Mouse (Mus musculus): Measurements from ENCODE around the gene Gprasp2. TPM values are rescaled to one million over a fixed set of nuclear protein-coding genes. Genes with fewer than 3 reads are reported as not detected.
"Not testable (repeated sequence)": the region's sequence is repeated elsewhere in the genome, so short reads cannot be mapped to it uniquely, and the experiment has no call there.

Gprasp2 gene
- polyA plus RNA-seq (2016; fragmentation: Nextera tagmentation; extraction: Ambion mirVana) = 25.3 and 27.1 TPM in 2 replicates

DNA sequence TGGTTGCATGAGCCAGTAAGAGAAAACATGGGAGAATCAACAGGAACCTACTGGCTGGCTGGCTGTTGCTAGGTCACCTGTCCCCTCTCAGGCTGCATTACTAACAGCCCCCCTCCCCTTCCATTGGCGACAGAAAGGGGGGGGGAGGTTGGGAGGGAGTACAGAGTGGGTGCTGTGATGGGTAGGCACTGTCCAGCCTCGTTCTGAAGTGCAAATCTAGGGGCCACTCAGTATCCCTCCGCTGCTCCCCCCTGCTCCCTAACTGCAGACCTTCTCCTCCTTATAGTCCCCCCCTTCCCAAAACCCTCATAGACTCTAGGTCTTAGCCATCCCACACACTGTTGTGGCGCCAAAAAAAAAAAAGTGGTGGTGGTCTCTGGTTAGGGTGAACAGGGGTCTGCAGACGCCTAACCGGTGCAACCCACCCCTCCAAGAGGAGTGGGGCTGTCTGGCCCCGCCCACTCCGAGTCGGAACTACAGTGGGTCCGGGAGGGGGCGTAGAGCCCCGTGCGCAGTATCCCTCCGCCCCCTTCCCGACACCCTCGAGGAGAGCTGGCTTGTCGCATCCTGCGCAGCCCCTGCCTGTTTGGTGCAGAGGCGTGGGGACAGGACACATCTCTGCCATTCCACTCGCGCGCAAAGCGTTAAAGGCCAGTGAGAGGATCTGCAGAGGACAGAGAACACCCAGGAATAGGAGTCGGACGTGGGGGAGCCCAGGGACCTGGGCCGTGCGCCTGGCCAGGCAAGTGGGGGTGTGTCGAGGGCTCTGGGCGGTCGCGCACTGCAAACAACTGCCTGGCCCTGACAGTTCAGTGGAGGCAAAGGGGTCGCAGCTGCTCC is at the start of gene Gprasp2:
Gprasp2 (plus strand) TSS at position 514 of the 840 bp plus-strand sequence.
- not testable (repeated sequence) for H3K4me1 ChIP-seq; H3K36me3 ChIP-seq (replicated peaks); H3K9me3 ChIP-seq
- peak; percentile 34 for DNase-seq (ENCODE audit: extremely low spot score, low spot score)
- peak within 1 kb of the TSS; percentile 67 for H3K27ac ChIP-seq
- peak within 1 kb of the TSS; percentile 59 for H3K4me3 ChIP-seq
- H3K27me3 ChIP-seq (ENCODE audit: poor library complexity, severe bottlenecking) = peaks cover 25% of the 10 kb centered on the region
- WGBS = 25% methylated on average over 31 of the region's 32 CpGs

DNA sequence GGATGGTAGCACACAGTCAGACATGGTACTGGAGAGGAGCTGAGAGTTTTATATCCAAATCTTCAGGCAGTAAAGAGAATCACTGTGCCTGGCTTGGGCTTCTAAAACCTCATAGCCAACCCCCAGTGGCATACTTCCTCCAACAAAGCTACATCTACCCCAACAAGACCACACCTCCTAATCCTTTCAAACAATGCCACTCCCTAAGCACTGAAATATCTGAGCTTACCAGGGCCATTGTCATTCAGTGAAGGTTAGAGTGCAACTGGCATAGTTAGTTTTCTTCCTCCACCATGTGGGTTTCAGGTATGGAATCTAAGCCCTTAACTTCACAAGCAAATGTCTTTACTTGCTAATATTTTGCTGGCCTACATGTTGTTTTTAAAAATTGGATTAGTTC is 47.3 kb upstream of the Gprasp2 start:
- Histone ChIP-seq H3K27ac (no peak overlapping the region), H3K4me3 (no peak overlapping the region), H3K4me1 (no peaks in the 10 kb centered on the region), H3K9me3 (no peaks in the 10 kb centered on the region), H3K27me3 (ENCODE audit: poor library complexity, severe bottlenecking) (peaks cover 15% of the 10 kb centered on the region), H3K36me3 (replicated peaks) (no peaks in the 10 kb centered on the region)
- DNase-seq (ENCODE audit: extremely low spot score, low spot score) = no peak

DNA sequence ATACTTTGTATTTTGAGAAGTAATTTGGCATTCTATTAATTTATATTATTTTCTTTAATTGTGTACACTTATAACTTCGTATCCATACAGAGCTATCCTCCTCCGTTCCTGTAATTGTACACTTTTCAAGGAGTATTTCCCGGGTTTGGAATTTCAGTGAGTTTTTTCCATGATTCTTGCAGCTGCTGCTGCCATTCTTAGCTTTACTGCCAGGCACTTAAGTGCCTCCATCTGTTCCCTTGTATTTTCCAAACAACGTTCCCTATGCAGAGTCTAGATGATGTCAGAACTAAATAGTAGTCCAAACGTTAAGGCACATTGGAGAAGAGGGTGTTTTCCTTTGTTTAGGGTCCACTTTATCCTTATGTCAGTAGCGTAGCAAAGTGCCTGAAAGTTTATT is 46.5 kb upstream of the Gprasp2 start:
- H3K9me3 ChIP-seq = no peaks in the 10 kb centered on the region
- H3K4me1 ChIP-seq = no peaks in the 10 kb centered on the region
- no peaks in the 10 kb centered on the region for H3K36me3 ChIP-seq (replicated peaks)
- DNase-seq (ENCODE audit: extremely low spot score, low spot score) = no peak
- H3K27me3 ChIP-seq (ENCODE audit: poor library complexity, severe bottlenecking) = peaks cover 15% of the 10 kb centered on the region
- WGBS = 90% methylated on average over 6 of the region's 6 CpGs
- no peak overlapping the region for H3K4me3 ChIP-seq
- H3K27ac ChIP-seq = no peak overlapping the region

- Histone ChIP-seq H3K27ac (peak overlapping the region; percentile 82), H3K27me3 (ENCODE audit: poor library complexity, severe bottlenecking) (peaks cover 21% of the 10 kb centered on the region; the same call in 1 of the 2 replicates), H3K4me3 (peak overlapping the region; percentile 64), H3K36me3 (replicated peaks) (peaks cover 21% of the 10 kb centered on the region)
- H3K9me3 ChIP-seq, H3K4me1 ChIP-seq: not testable (repeated sequence)
- peak; percentile 51 for DNase-seq (ENCODE audit: extremely low spot score, low spot score)
- 12% methylated on average over 24 of the region's 27 CpGs for WGBS
These were observed 43.1 kb upstream of the Gprasp2 start for GRCm38 (mm10) chrX:135795591-135796304.

DNA sequence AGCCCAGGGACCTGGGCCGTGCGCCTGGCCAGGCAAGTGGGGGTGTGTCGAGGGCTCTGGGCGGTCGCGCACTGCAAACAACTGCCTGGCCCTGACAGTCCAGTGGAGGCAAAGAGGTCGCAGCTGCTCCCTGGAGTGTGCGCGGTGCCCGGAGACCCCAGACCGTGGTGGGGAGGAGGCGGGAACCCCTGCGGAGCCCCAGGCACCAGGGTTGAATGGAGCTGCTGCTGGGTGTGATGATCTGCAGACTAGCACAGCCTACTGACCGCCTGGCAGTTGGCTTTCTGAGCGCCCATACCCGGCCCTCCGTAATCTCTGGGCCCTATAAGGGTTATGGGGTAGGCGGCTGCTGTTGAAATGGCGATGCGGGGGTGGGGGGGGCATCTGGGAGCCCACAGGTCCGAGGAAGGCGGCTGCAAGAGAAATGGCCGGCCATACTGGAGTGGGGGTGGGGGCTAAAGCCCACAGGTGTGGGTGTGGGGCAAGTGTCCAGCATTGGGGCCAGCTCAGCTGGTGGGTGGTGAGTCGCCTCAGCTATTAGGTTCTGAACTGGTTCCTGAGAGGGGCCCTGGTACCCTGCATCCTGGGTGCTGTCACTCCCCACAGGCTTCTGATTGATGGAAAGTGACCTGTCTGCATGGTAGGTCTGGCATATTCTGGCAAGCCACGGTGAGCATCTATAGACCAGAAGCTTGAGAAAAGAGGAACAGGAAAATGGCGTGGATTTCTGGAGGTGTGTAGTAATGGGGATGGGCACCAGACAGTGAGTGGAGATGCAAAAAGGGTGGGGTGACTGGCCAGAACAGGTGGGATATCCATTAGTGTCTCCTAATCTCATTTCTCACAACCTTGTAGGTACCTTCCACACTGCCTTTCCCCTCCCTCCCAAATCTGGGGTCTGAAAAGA is 42.3 kb upstream of the Gprasp2 start:
- H3K4me1 ChIP-seq, H3K9me3 ChIP-seq: not testable (repeated sequence)
- WGBS = 27% methylated on average over 26 of the region's 26 CpGs
- peaks cover 29% of the 10 kb centered on the region for H3K36me3 ChIP-seq (replicated peaks)
- peak overlapping the region; percentile 82 for H3K27ac ChIP-seq
- peak overlapping the region; percentile 64 for H3K4me3 ChIP-seq
- peak; percentile 16 for DNase-seq (ENCODE audit: extremely low spot score, low spot score)
- H3K27me3 ChIP-seq (ENCODE audit: poor library complexity, severe bottlenecking) = peaks cover 21% of the 10 kb centered on the region; the same call in 1 of the 2 replicates

DNA sequence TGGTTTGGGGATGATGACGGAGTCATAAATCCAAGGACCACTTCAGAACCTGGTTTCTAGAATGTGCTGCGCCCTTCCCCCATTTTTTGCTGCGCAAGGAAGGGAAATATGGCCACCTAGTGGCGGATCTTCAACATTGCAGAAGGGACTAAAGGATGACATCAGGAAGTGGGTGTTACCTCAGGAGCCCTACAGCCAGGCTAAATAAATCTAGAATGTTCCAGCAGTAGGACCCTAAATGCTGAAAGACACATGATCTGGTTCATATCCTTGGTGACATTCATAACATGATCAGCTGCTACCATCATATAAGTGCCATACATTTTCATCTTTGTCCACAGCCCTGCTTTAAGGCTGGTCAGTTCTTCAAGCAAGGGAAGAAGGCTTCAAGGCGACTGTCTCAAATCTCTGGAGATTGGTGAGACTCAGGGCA is 41.6 kb upstream of the Gprasp2 start, which contains the start of gene Bhlhb9:
Bhlhb9 (plus strand) TSS at position 383 of the 433 bp plus-strand sequence.
- H3K27me3 ChIP-seq (ENCODE audit: poor library complexity, severe bottlenecking) = peaks cover 28% of the 10 kb centered on the region
- H3K27ac ChIP-seq = peak within 1 kb of the TSS; percentile 82
- H3K36me3 ChIP-seq (replicated peaks) = peaks cover 35% of the 10 kb centered on the region
- H3K9me3 ChIP-seq, H3K4me1 ChIP-seq: not testable (repeated sequence)
- DNase-seq (ENCODE audit: extremely low spot score, low spot score) = peak; percentile 14
- peak within 1 kb of the TSS; percentile 64 for H3K4me3 ChIP-seq
- 35% methylated on average over 4 of the region's 5 CpGs for WGBS

DNA sequence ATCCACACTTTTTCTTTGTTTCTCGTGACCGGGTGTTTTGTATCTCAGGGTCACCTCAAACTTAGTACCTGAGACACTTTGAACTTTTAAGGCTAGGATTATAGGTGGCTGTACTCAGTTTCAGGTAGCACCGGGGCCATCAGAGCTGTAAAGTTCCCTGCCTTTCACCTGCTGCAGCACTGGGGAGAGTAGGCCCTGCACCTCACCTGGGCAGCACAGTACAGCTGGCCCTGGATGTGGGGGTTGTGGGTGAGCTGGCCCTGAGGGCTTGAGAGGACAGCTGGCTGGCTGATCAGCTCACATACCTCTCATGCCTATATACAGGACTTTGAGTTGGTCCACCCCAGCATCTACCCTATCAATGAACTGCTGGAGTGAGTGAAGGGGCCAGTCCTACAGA is 34.7 kb upstream of the Gprasp2 start:
- no peaks in the 10 kb centered on the region for H3K4me1 ChIP-seq
- WGBS = 79% methylated on average over 3 of the region's 3 CpGs
- H3K4me3 ChIP-seq = no peak overlapping the region
- H3K27me3 ChIP-seq (ENCODE audit: poor library complexity, severe bottlenecking) = peaks cover 34% of the 10 kb centered on the region
- DNase-seq (ENCODE audit: extremely low spot score, low spot score) = no peak
- H3K9me3 ChIP-seq = no peaks in the 10 kb centered on the region
- H3K36me3 ChIP-seq (replicated peaks) = peaks cover 30% of the 10 kb centered on the region
- H3K27ac ChIP-seq = no peak overlapping the region

GRCm38 (mm10) chrX:135805780-135806179 is 33.1 kb upstream of the Gprasp2 start:
- WGBS = 23% methylated on average over 1 of the region's 1 CpGs
- Histone ChIP-seq H3K4me1 (no peaks in the 10 kb centered on the region), H3K9me3 (no peaks in the 10 kb centered on the region), H3K36me3 (replicated peaks) (peaks cover 14% of the 10 kb centered on the region), H3K27me3 (ENCODE audit: poor library complexity, severe bottlenecking) (peaks cover 21% of the 10 kb centered on the region), H3K4me3 (no peak overlapping the region), H3K27ac (no peak overlapping the region)
- no peak for DNase-seq (ENCODE audit: extremely low spot score, low spot score)

- H3K9me3 ChIP-seq; H3K27ac ChIP-seq; H3K36me3 ChIP-seq (replicated peaks); H3K4me3 ChIP-seq; DNase-seq (ENCODE audit: extremely low spot score, low spot score); H3K4me1 ChIP-seq: not testable (repeated sequence)
- WGBS = 39% methylated on average over 1 of the region's 1 CpGs
- H3K27me3 ChIP-seq (ENCODE audit: poor library complexity, severe bottlenecking) = peaks cover 25% of the 10 kb centered on the region
These were observed 2.9 kb upstream of the Gprasp2 start for GRCm38 (mm10) chrX:135835896-135836295.

- Histone ChIP-seq H3K27ac (no peak overlapping the region), H3K9me3 (no peaks in the 10 kb centered on the region), H3K36me3 (replicated peaks) (peaks cover 6% of the 10 kb centered on the region; the same call in 1 of the 2 replicates), H3K4me1 (0 out of 2 replicates have a peak, but pooled peaks cover 4% of the 10 kb centered on the region), H3K4me3 (no peak overlapping the region), H3K27me3 (ENCODE audit: poor library complexity, severe bottlenecking) (peaks cover 25% of the 10 kb centered on the region)
- no peak for DNase-seq (ENCODE audit: extremely low spot score, low spot score)
- 84% methylated on average over 2 of the region's 2 CpGs for WGBS
These were observed 938 bp upstream of the Gprasp2 start for GRCm38 (mm10) chrX:135837896-135838295.

- not testable (repeated sequence) for H3K4me1 ChIP-seq; H3K36me3 ChIP-seq (replicated peaks); DNase-seq (ENCODE audit: extremely low spot score, low spot score); H3K9me3 ChIP-seq
- Histone ChIP-seq H3K4me3 (peak overlapping the region; percentile 59), H3K27ac (peak overlapping the region; percentile 60; the same call in 1 of the 2 replicates), H3K27me3 (ENCODE audit: poor library complexity, severe bottlenecking) (peaks cover 25% of the 10 kb centered on the region)
- WGBS = 19% methylated on average over 16 of the region's 17 CpGs
These were observed 860 bp downstream of the Gprasp2 start for GRCm38 (mm10) chrX:135839397-135840391.

Measured in forebrain, embryonic 10.5 days (tissue).